Mouse (Mus musculus) skeletal muscle tissue, adult 2 months (tissue): ENCODE data around the gene 1700001O22Rik.

Source experiments
- DNase-seq: peaks from one replicate; pipeline ENCODE4 v3.0.0-alpha.2; 2012; ENCODE audit warnings: low read depth, low spot score

Gene 1700001O22Rik

GRCm38 (mm10) chr2:30779241-30779640 lies 24.2 kb downstream of the 1700001O22Rik start:
- no peak for DNase-seq

GRCm38 (mm10) chr2:30778235-30778634 lies 25.2 kb downstream of the 1700001O22Rik start:
- DNase-seq = no peak

GRCm38 (mm10) chr2:30777266-30777665 lies 26.2 kb downstream of the 1700001O22Rik start:
- no peak for DNase-seq

GRCm38 (mm10) chr2:30775955-30776354 lies 27.5 kb downstream of the 1700001O22Rik start:
- no peak for DNase-seq

GRCm38 (mm10) chr2:30773313-30774005 lies 30.0 kb downstream of the 1700001O22Rik start:
- no peak for DNase-seq

GRCm38 (mm10) chr2:30772581-30773312 lies 30.7 kb downstream of the 1700001O22Rik start:
- DNase-seq = no peak

GRCm38 (mm10) chr2:30771806-30772460 lies 31.5 kb downstream of the 1700001O22Rik start:
- DNase-seq = peak; percentile 61

GRCm38 (mm10) chr2:30771368-30771805 lies 32.1 kb downstream of the 1700001O22Rik start:
- DNase-seq = no peak

- DNase-seq = no peak
Observed at GRCm38 (mm10) chr2:30769187-30769586, 34.3 kb downstream of the 1700001O22Rik start.

- DNase-seq = no peak
Observed at GRCm38 (mm10) chr2:30768529-30768928, 34.9 kb downstream of the 1700001O22Rik start.

GRCm38 (mm10) chr2:30767626-30768240 lies 35.7 kb downstream of the 1700001O22Rik start:
- no peak for DNase-seq

- no peak for DNase-seq
Observed at GRCm38 (mm10) chr2:30766446-30766845, 37.0 kb downstream of the 1700001O22Rik start.

GRCm38 (mm10) chr2:30760706-30761105 lies 42.8 kb downstream of the 1700001O22Rik start:
- DNase-seq = no peak

- DNase-seq = no peak
Observed at GRCm38 (mm10) chr2:30759858-30760547, 43.5 kb downstream of the 1700001O22Rik start.

- DNase-seq = no peak
Observed at GRCm38 (mm10) chr2:30759442-30759841, 44.0 kb downstream of the 1700001O22Rik start.

- no peak for DNase-seq
Observed at GRCm38 (mm10) chr2:30759088-30759374, 44.4 kb downstream of the 1700001O22Rik start.

- peak; percentile 89 for DNase-seq
Observed at GRCm38 (mm10) chr2:30758341-30759087, 44.9 kb downstream of the 1700001O22Rik start.

GRCm38 (mm10) chr2:30756962-30757715 lies 46.3 kb downstream of the 1700001O22Rik start:
- DNase-seq = no peak

- no peak for DNase-seq
Observed at GRCm38 (mm10) chr2:30755985-30756765, 47.3 kb downstream of the 1700001O22Rik start.
